Mouse (Mus musculus) midbrain, embryonic 11.5 days (tissue): Measurements from ENCODE around the gene Capn2. TPM values are rescaled to one million over a fixed set of nuclear protein-coding genes. Genes with fewer than 3 reads are reported as not detected.

Source experiments
- ATAC-seq: fragments of 200-750 bp; cut with Nextera tagmentation; 2 replicates; pipeline ENCODE4 v1.8.0; 2017; ENCODE audit warnings: moderate TSS enrichment, moderate library complexity; ENCODE audit not compliant: low FRiP score
- DNase-seq: peaks from one replicate; pipeline ENCODE4 v3.0.0; 2015; ENCODE audit warnings: low spot score; ENCODE audit errors: missing footprints
- H3K27ac ChIP-seq: fragments of 300-500 bp; sonication (generic); 2 replicates; pipeline ENCODE4 v1.5.1; 2014; ENCODE audit warnings: low read depth, low read length
- H3K27me3 ChIP-seq: fragments of 300-500 bp; sonication (generic); 2 replicates; pipeline ENCODE4 v1.6.1; 2014; ENCODE audit warnings: mild to moderate bottlenecking, low read length, moderate library complexity, mixed read lengths; ENCODE audit not compliant: control insufficient read depth, insufficient read depth
- H3K36me3 ChIP-seq: fragments of 300-500 bp; sonication (generic); 2 replicates; pipeline ENCODE4 v1.6.1; 2014; ENCODE audit warnings: mild to moderate bottlenecking, low read length, moderate library complexity, mixed read lengths; ENCODE audit not compliant: control insufficient read depth, insufficient read depth
- H3K4me1 ChIP-seq: fragments of 300-500 bp; sonication (generic); 2 replicates; pipeline ENCODE4 v1.6.1; 2014; ENCODE audit warnings: low read length; ENCODE audit not compliant: control insufficient read depth, insufficient read depth
- H3K4me2 ChIP-seq: fragments of 300-500 bp; sonication (generic); 2 replicates; pipeline ENCODE4 v1.6.1; 2014; ENCODE audit warnings: mild to moderate bottlenecking, moderate library complexity
- H3K4me3 ChIP-seq: fragments of 300-500 bp; sonication (generic); 2 replicates; pipeline ENCODE4 v1.5.1; 2014; ENCODE audit warnings: low read depth, low read length
- H3K9ac ChIP-seq: fragments of 300-500 bp; sonication (generic); 2 replicates; pipeline ENCODE4 v1.6.1; 2014; ENCODE audit warnings: low read length
- H3K9me3 ChIP-seq: fragments of 300-500 bp; sonication (generic); 2 replicates; pipeline ENCODE4 v1.6.1; 2016; ENCODE audit warnings: low read length; ENCODE audit not compliant: control insufficient read depth
- WGBS: fragments of 180-500 bp; shearing (Covaris S2); extraction: QIAGEN DNeasy Blood & Tissue Kit; methylation state at CpG from one replicate; pipeline ENCODE4 v1.1.7; 2014; 5-methylcytosine and 5-hydroxymethylcytosine counted together
- polyA plus RNA-seq: library from polyadenylated mRNA; unstranded; fragments of >200 nt; fragmentation: Nextera tagmentation; extraction: Ambion mirVana; gene quantifications from 2 replicates; pipeline ENCODE4 v1.2.1, GENCODE M21; 2014

Capn2 gene
- polyA plus RNA-seq, 1 experiment from 2014 or later = 76.3 TPM

GRCm38 (mm10) chr1:182488503-182488902 is 28.9 kb downstream of the Capn2 start:
- DNase-seq (no peak), ATAC-seq (no peak)
- no peaks in the 10 kb centered on the region for H3K9me3 ChIP-seq
- H3K9ac ChIP-seq = no peak overlapping the region
- H3K4me1 ChIP-seq = 0 out of 2 replicates have a peak, but pooled peaks cover 2% of the 10 kb centered on the region
- H3K4me2 ChIP-seq = no peak overlapping the region
- WGBS = 94% methylated on average over 10 of the region's 10 CpGs
- no peak overlapping the region for H3K27ac ChIP-seq
- no peaks in the 10 kb centered on the region for H3K27me3 ChIP-seq
- H3K36me3 ChIP-seq = peaks cover 8% of the 10 kb centered on the region; the same call in 1 of the 2 replicates
- no peak overlapping the region for H3K4me3 ChIP-seq

GRCm38 (mm10) chr1:182483910-182484274 is 33.5 kb downstream of the Capn2 start:
- H3K4me3 ChIP-seq = no peak overlapping the region
- 89% methylated on average over 12 of the region's 12 CpGs for WGBS
- H3K27ac ChIP-seq = no peak overlapping the region
- H3K9ac ChIP-seq = no peak overlapping the region
- no peaks in the 10 kb centered on the region for H3K4me1 ChIP-seq
- H3K4me2 ChIP-seq = no peak overlapping the region
- ATAC-seq (no peak), DNase-seq (no peak)
- peaks cover 8% of the 10 kb centered on the region for H3K36me3 ChIP-seq
- H3K27me3 ChIP-seq = no peaks in the 10 kb centered on the region
- no peaks in the 10 kb centered on the region for H3K9me3 ChIP-seq

GRCm38 (mm10) chr1:182482991-182483909 is 34.2 kb downstream of the Capn2 start:
- peaks cover 7% of the 10 kb centered on the region for H3K36me3 ChIP-seq
- H3K9ac ChIP-seq = no peak overlapping the region
- no peak overlapping the region for H3K4me2 ChIP-seq
- no peaks in the 10 kb centered on the region for H3K4me1 ChIP-seq
- H3K4me3 ChIP-seq = no peak overlapping the region
- ATAC-seq = no peak
- WGBS = 92% methylated on average over 14 of the region's 14 CpGs
- no peak overlapping the region for H3K27ac ChIP-seq
- H3K27me3 ChIP-seq = no peaks in the 10 kb centered on the region
- no peaks in the 10 kb centered on the region for H3K9me3 ChIP-seq
- DNase-seq = no peak

- no peak for ATAC-seq
- Histone ChIP-seq H3K4me1 (no peaks in the 10 kb centered on the region), H3K4me2 (no peak overlapping the region), H3K9ac (no peak overlapping the region), H3K9me3 (no peaks in the 10 kb centered on the region), H3K27me3 (no peaks in the 10 kb centered on the region), H3K4me3 (no peak overlapping the region), H3K27ac (no peak overlapping the region), H3K36me3 (peaks cover 7% of the 10 kb centered on the region)
- DNase-seq = no peak
- 90% methylated on average over 10 of the region's 10 CpGs for WGBS
Observed at GRCm38 (mm10) chr1:182481646-182482295, 35.6 kb downstream of the Capn2 start.

GRCm38 (mm10) chr1:182481138-182481537 is 36.3 kb downstream of the Capn2 start:
- no peaks in the 10 kb centered on the region for H3K4me1 ChIP-seq
- 96% methylated on average over 7 of the region's 7 CpGs for WGBS
- ATAC-seq (no peak), DNase-seq (no peak)
- H3K4me2 ChIP-seq = no peak overlapping the region
- no peaks in the 10 kb centered on the region for H3K9me3 ChIP-seq
- no peak overlapping the region for H3K4me3 ChIP-seq
- H3K36me3 ChIP-seq = peaks cover 2% of the 10 kb centered on the region
- no peak overlapping the region for H3K27ac ChIP-seq
- no peak overlapping the region for H3K9ac ChIP-seq
- H3K27me3 ChIP-seq = no peaks in the 10 kb centered on the region

- no peak for ATAC-seq
- H3K4me1 ChIP-seq = no peaks in the 10 kb centered on the region
- no peaks in the 10 kb centered on the region for H3K9me3 ChIP-seq
- H3K4me3 ChIP-seq = no peak overlapping the region
- no peak overlapping the region for H3K27ac ChIP-seq
- 94% methylated on average over 4 of the region's 4 CpGs for WGBS
- no peak overlapping the region for H3K9ac ChIP-seq
- no peak for DNase-seq
- no peak overlapping the region for H3K4me2 ChIP-seq
- H3K27me3 ChIP-seq = no peaks in the 10 kb centered on the region
- peaks cover 2% of the 10 kb centered on the region for H3K36me3 ChIP-seq
Observed at GRCm38 (mm10) chr1:182478935-182479334, 38.5 kb downstream of the Capn2 start.

GRCm38 (mm10) chr1:182475005-182475796 is 42.2 kb downstream of the Capn2 start:
- Histone ChIP-seq H3K27ac (no peak overlapping the region), H3K36me3 (peaks cover 7% of the 10 kb centered on the region; the same call in 1 of the 2 replicates), H3K9me3 (no peaks in the 10 kb centered on the region)

GRCm38 (mm10) chr1:182465978-182466377 is 51.4 kb downstream of the Capn2 start:
- no peak overlapping the region for H3K4me2 ChIP-seq
- 97% methylated on average over 4 of the region's 4 CpGs for WGBS
- H3K4me1 ChIP-seq = no peaks in the 10 kb centered on the region
- H3K27ac ChIP-seq = no peak overlapping the region
- H3K36me3 ChIP-seq = peaks cover 10% of the 10 kb centered on the region; the same call in 1 of the 2 replicates
- no peak overlapping the region for H3K9ac ChIP-seq
- DNase-seq = no peak
- H3K27me3 ChIP-seq = no peaks in the 10 kb centered on the region
- no peak overlapping the region for H3K4me3 ChIP-seq
- no peak for ATAC-seq
- H3K9me3 ChIP-seq = no peaks in the 10 kb centered on the region

More at GRCm38 (mm10) chr1:182475005-182475796, 42.2 kb downstream of the Capn2 start:
- H3K4me2 ChIP-seq = no peak overlapping the region
- H3K4me3 ChIP-seq = no peak overlapping the region
- H3K27me3 ChIP-seq = no peaks in the 10 kb centered on the region
- no peak overlapping the region for H3K9ac ChIP-seq
- WGBS = 87% methylated on average over 5 of the region's 5 CpGs
- DNase-seq (no peak), ATAC-seq (no peak)
- no peaks in the 10 kb centered on the region for H3K4me1 ChIP-seq
